Mouse (Mus musculus): ENCODE measurements around the gene Lima1. TPM values are rescaled to one million over a fixed set of nuclear protein-coding genes. Genes with fewer than 3 reads are reported as not detected.
"Not testable (repeated sequence)": the region's sequence is repeated elsewhere in the genome, so short reads cannot be mapped to it uniquely, and the experiment has no call there.

Lima1 gene
- total RNA-seq, 2 experiments from 2014 or later = 42.1 to 43.0 TPM

DNA sequence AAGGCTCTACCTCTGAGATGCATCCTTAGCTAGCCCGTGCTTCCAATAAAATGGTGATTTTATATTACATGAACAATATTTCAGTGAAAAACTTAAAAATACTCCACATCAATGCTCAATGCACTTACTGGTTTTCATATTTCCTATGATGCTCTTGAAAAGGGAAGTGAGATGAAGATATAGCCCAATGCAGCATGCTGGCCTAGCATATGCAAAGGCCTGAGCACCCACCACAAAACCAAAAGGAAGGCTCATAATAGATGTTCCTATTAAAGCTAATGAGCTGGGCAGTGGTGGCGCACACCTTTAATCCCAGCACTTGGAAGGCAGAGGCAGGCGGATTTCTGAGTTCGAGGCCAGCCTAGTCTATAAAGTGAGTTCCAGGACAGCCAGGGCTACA lies 69.6 kb downstream of the Lima1 start:
- DNase-seq = no peak

DNA sequence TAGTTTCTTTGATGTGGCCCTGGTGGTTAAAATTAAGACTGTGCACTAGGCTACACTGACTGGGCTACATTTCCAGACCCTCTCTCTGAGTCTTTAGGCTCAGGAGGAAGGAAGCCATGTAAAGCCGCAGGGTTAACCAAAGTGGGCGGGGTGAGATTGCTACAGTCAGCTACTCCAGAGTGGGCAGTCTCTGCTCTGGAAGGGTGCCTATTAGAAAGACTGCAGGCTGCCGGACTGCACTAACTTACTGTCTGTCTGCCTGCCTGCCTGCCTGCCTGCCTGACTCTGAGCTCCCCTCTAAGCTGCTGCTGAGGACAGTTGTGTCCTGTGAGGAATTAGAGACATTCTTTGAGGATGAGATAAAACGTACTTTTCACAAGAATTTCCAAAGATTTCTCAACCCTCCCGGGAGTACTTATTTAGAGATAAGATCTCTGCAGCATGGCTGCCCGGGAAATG lies 72.0 kb downstream of the Lima1 start:
- peak; percentile 18 to 44 for DNase-seq

DNA sequence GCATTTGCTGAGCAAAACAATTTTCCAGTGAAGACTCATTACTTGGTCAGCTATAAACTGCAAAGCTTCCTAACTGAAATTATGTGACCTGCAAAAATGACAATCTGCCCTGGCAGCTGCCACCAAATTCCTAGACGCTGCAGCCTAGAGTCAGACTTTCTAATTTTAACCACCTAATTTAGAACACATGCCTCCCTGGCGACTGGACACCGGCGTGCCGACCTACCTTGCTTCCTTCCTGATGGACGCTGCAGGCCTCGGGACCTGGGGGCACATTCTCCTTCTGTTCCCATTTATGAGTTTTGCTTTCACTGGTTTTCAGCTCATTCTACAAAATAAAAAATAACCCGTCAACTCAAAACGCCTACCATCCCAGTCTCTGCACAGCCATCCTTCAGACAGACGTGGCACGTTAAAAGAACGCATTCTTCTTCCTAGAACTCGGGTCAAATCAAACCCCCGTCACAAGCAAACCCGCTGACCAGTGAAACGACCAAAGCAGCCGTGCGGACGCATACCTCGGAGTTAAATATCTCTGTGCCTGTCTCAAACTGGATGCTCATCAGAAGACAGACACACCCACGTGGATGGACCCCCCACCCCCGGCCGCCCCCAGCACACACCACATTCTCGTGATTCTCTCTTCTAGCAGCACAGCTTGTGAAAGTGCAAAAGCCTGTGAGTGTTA lies 73.2 kb downstream of the Lima1 start:
- DNase-seq = no peak

DNA sequence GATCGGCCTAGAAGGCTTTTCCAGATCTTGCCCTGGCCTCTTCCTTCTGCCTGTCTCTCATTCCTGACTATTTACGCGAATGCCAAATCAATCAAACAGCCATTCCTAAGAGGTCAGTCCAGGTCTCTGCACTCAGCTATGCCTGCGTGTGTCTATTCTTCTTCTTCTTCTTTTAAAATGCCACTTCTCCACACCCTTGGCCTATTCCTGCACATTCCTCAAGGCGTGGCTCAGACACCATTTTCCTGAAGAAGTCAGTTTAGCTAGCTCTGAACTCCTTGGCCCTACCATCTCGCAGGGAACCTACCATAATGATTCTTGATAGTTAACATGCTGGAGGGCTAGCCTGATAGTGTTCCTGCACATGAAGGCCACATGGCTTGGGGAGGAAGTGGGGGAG lies 75.5 kb downstream of the Lima1 start:
- no peak for DNase-seq

DNA sequence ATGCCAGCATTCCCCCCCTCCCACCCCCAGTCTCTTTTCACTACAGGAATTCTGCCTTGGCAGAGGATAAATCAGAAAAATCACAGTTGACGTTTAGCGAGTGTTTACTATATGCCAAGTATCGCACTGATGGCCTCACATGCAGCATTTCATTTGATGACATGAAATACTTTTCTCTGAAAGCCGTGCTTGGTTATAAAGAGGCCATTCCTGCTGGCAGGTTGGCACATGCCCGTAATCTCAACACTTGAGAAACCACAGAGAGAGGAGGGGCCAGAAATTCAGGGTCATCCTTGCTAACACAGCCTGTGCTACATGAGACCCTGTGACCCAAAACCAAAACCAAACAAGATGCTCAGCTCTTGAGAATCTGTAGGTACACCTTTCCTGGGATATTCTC lies 77.4 kb downstream of the Lima1 start:
- DNase-seq = no peak

- DNase-seq = no peak
Observed at GRCm38 (mm10) chr15:99796735-99797134, 78.5 kb downstream of the Lima1 start.

DNA sequence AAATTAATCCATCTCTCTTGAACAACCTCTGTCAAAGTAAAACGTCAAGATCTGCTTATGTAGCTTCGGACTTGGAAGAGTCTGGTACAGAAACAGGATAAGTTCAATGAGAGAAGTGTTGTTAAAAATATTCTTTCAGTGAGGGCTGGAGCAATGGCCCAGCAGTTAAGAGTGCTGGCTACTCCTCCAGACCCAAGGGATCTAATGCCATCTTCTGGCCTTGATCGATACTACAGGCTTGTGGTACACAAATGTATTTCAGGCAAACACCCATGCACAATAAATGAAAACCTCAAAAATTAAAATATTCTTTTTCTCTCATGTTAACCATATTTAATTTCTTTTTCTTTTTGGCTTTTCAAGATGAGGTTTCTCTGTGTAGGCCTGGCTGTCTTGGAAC lies 79.2 kb downstream of the Lima1 start:
- DNase-seq = no peak

DNA sequence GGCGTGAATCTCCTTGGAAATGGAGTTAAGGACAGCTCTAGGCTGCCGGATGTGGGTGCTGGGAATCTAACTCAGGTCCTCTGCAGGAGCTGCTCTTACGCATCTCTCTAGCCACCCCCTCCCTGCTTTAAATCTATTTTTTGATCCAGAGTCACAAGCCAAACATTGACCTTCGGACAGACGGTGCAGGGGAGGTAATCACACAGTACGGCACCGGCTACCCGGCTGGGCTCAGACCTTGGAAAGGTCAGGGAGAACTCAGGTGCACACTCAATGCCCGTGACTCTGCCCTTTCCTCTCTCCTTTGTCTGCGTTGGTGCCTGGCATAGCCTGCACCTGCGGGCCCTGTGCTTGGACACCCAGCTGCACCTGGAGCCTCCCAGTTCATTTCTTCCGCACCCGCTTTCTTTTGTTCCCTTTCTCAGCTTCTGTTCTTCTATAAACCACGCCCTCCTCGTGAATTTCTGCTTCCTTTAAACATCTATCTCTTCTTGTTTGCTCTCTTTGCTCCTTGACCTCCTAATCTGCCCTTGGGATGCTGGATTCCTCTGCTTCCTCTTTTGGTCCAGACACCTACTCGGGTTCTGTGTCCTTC lies 82.9 kb downstream of the Lima1 start:
- no peak for DNase-seq

DNA sequence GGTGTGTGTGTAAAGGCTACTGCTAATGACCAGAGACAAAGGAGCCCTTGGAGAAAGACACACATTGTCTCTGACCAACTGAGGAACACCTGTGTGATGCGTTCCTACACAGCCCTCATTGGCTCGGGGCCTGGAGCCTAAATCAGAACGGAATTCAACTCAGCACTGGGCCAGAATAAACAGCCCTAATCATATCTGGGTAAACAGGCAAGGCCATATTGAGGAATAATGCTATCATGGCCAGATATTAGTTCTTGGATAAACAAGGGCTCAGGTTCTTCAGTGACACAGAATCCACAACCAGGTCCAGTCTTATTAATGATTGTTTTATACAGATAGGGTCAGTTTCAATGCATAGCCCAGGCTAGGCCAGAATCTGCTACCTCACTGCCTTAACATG lies 84.3 kb downstream of the Lima1 start:
- no peak for DNase-seq

DNA sequence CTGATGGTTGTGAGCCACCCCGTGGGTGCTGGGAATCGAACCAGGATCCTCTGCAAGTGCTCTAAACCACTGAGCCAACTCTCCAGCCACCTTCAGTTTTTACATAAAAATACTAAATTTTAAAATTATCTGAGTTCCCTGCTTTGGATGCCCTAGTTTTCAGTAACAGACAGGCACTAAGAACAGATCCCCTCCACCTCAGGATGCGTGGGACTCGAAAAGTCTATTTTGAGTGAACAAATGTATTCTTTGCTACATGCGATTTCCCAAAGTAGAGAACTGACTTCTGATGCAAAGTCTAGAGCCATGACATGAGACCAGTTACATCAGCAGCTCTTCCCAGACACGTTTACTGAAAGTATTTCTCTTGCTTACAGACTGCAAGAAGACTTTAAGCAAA lies 84.8 kb downstream of the Lima1 start:
- DNase-seq = no peak

GRCm38 (mm10) chr15:99787625-99788120 lies 87.6 kb downstream of the Lima1 start:
- DNase-seq = peak in 1 of 2 experiments; percentile 14

GRCm38 (mm10) chr15:99778677-99779335 lies 96.5 kb downstream of the Lima1 start:
- no peak for DNase-seq

GRCm38 (mm10) chr15:99778148-99778547 lies 97.1 kb downstream of the Lima1 start:
- DNase-seq = peak in 1 of 2 experiments; percentile 41

DNA sequence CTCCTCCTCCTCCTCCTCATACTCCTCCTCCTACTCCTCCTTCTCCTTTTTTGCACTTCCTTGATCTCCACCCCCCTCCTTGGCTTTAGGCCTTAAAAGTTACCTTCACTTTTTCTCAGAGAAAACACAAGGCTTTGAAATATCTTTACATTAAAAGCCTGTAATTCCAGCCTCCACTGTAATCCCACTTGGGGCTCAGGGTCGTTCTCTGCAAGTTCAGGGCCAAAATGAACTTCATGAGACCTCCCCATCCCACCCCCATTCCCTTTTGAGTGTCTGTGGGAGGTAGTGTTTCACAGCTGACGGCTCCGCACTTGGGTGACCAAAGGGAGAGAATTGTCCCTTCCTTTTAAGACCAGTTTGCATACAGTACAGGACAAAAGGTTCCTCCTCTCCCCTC lies 102.3 kb downstream of the Lima1 start:
- no peak for DNase-seq

- not testable (repeated sequence) for DNase-seq
Observed at GRCm38 (mm10) chr15:99772881-99772924, 102.6 kb downstream of the Lima1 start, which contains the start of gene Cers5. Gene Cers5 (minus strand): TSS chr15:99772885.

DNA sequence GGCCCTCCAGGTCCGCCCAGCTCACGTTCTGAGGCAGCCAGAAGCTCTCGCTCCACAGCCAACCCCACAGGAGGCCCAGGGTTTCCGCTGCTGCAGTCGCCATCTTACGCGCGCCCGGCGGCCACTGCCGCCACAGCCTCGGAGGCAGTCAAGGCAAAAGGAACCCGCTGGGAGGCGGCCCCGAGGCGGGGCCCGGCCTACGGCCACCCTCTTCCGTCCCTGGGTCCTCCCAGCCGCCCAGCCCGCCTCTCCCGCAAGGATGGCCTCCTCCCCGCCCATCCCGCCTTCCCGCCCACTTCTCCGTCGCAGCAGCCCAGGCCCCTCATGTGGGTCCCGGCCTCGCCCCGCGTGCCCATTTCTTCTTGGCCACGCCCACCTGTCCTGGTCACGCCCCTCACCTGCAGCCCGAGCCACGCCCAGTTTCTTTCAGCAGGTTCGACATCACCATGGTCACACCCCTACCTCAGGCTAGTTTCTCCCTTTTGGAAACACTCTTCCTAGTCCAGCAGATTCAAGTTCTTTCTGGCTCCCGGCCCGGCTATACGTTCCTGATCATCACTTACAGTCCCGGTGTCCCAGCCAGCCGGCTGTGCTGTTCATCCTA lies 102.9 kb downstream of the Lima1 start:
- DNase-seq = peak; percentile 95 to 96

DNA sequence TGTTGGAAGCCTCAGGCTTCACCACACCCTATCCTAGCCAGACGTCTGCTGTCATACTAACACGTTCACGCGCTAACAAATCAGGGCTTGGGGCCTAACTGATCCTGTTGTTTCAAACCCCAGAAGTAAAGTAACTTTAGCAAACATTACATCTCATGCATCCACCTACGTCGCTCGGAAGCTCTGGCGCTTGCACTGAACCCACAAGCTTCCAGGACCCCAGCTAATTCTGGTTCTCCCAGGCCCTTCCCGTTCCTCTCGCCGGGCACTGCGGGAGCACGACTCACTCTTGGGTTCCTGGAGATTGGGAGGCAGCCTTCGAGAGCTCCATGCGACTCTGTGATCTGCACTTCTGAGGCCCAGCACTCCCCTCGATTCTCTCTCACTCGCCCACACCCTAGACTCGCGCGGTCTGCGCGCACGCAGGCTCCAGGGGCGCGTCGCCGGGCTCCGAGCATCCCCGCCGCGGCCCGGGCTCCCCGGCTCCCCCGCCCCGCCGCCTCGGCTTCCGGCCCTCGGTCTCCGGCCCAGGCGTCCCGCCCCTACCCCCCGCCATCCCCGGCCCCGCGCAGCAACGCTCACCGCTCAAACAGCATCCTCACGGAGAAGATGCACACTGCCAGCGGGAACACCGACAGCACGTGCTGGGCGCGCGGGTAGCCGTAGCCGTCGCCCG lies 103.5 kb downstream of the Lima1 start:
- DNase-seq = peak; percentile 53 to 73

GRCm38 (mm10) chr15:99771004-99771500 lies 104.2 kb downstream of the Lima1 start:
- no peak for DNase-seq

- no peak for DNase-seq
Observed at GRCm38 (mm10) chr15:99768761-99769160, 106.5 kb downstream of the Lima1 start.

GRCm38 (mm10) chr15:99767467-99767866 lies 107.8 kb downstream of the Lima1 start:
- DNase-seq = no peak

DNA sequence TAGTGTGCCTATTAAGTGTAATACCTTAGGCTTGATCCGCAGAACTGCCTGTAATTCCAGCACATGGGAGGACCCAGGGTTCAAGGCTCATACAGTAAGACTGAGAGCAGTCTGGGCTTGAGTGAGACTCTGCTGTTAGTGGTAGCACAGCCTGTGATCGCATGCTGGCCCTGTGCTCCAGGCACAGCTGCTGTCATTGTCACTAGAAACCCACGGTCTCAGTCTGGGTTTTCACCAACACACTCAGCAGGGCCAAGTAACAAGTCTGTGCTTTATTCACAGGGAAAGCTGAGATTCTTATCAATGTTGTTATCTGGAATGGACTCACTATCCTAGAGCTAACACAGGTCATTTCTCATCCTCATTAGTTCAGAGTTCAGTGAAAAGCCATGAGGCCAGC lies 121.1 kb downstream of the Lima1 start:
- no peak for DNase-seq

DNA sequence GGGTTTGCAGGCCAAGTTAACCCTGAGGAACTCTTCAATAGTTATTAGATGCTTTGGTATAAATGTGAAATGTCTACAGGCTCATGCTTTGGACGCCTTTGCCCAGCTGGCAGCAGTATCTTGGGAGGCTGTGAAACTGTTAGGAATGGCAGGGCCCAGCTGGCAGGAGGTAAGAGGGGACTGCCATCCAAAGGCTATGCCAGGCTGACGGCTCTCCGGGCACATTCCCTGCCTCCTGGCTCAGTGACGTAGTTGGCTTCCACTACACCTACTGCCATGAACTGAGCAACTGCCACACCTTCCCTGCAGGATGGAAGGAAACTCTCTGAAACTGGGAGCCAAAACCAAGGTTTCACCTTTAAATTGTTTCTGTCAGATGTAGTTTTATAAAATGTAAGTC lies 135.0 kb downstream of the Lima1 start:
- DNase-seq = no peak

DNA sequence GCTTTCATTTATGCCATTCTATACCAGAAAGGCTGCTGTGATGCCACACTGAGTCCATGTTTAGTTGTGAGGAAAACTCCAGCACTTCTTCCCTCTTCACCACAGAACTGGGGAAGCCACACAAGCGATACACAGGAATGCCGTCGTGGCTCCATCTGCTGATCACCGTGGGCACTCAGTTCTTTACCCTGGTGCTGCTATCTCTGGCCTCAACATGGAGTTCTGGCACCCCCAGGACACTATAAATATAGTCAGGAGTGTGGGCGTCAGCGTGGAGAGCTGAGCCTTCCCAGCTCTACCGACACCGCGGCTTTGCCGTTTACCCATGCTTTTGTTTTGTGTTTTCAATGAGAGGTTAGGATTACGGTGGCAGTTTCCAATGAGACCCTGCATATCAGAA lies 138.6 kb downstream of the Lima1 start:
- no peak for DNase-seq

Measured in adrenal gland, postnatal 36 days (tissue).